In genomic region chr14:7853691-7854090, GRCm38 (mm10) we compare ENCODE assay signal across 8 mouse cellular contexts. TPM values are rescaled to one million over a fixed set of nuclear protein-coding genes. Genes with fewer than 3 reads are reported as not detected.
DNase-seq lines count a peak whose midpoint lies in the region; ATAC-seq lines count a peak whose summit lies in the region.

No protein-coding gene starts in this region.

- H3K4me2 ChIP-seq in liver, embryonic 11.5 days, result no peak overlapping the region
- no peak overlapping the region for H3K4me2 ChIP-seq in neural tube, embryonic 14.5 days (ENCODE audit: low read depth, low read length)

- H3K36me3 ChIP-seq in liver, embryonic 11.5 days (ENCODE audit: control insufficient read depth, insufficient read depth, low read length), result no peaks in the 10 kb centered on the region
- no peaks in the 10 kb centered on the region for H3K36me3 ChIP-seq in neural tube, embryonic 14.5 days (ENCODE audit: control insufficient read depth, insufficient read depth, low read length)

- ATAC-seq in liver, embryonic 11.5 days (replicated peaks; ENCODE audit: low FRiP score), result 0 out of 2 replicates have a peak, but pooled peaks have one; percentile 43
- ATAC-seq in neural tube, embryonic 14.5 days (ENCODE audit: low read depth), result peak; percentile 47

- no peaks in the 10 kb centered on the region for H3K27me3 ChIP-seq in liver, embryonic 11.5 days (replicated peaks; ENCODE audit: control insufficient read depth, insufficient read depth, low read length)
- no peaks in the 10 kb centered on the region for H3K27me3 ChIP-seq in neural tube, embryonic 14.5 days (ENCODE audit: control insufficient read depth, insufficient read depth, low read length)

- peaks cover 39% of the 10 kb centered on the region for H3K4me1 ChIP-seq in liver, embryonic 11.5 days (replicated peaks; ENCODE audit: control insufficient read depth, insufficient read depth, low read length)
- H3K4me1 ChIP-seq in neural tube, embryonic 14.5 days (ENCODE audit: control insufficient read depth, insufficient read depth, low read length), result peaks cover 9% of the 10 kb centered on the region

- 48% methylated on average over 11 of the region's 11 CpGs for WGBS in liver, embryonic 11.5 days
- 62% methylated on average over 11 of the region's 11 CpGs for WGBS in neural tube, embryonic 14.5 days

- no peak overlapping the region for H3K9ac ChIP-seq in liver, embryonic 11.5 days (ENCODE audit: low read depth, low read length)
- H3K9ac ChIP-seq in neural tube, embryonic 14.5 days (replicated peaks; ENCODE audit: low read depth, low read length), result no peak overlapping the region

- H3K4me3 ChIP-seq in liver, embryonic 11.5 days (ENCODE audit: low read depth, low read length), result no peak overlapping the region
- no peak overlapping the region for H3K4me3 ChIP-seq in neural tube, embryonic 14.5 days (ENCODE audit: low read depth, low read length)

- DNase-seq in layer of hippocampus, postnatal 14 days (ENCODE audit: low spot score in 2 of 2), result peak; percentile 15 to 52
- no peak for DNase-seq in layer of hippocampus, adult 8-10 months (ENCODE audit: low spot score in 2 of 2)
- DNase-seq in fibroblast of lung, adult 2 months (ENCODE audit: low read depth), result peak; percentile 78
- DNase-seq in heart, postnatal 4 days, result peak; percentile 60
- DNase-seq in liver, embryonic 11.5 days (ENCODE audit: low spot score), result no peak
- DNase-seq in B cell, adult 2 months, result no peak
- DNase-seq in right cerebral cortex, adult 2 months (ENCODE audit: low spot score in 2 of 2), result no peak

- no peak overlapping the region for H3K27ac ChIP-seq in liver, embryonic 11.5 days (ENCODE audit: low read depth, low read length)
- H3K27ac ChIP-seq in neural tube, embryonic 14.5 days (ENCODE audit: low read depth, low read length), result no peak overlapping the region

- no peaks in the 10 kb centered on the region for H3K9me3 ChIP-seq in liver, embryonic 11.5 days (ENCODE audit: control insufficient read depth, low read length)
- no peaks in the 10 kb centered on the region for H3K9me3 ChIP-seq in neural tube, embryonic 14.5 days (ENCODE audit: control insufficient read depth, low read length)

RNA-seq across cellular contexts. Expression of gene Flnb, which starts 35.9 kb away (rescaled TPM):
- 10 to 100 TPM; 35.7 to 78.7 TPM for total RNA-seq in layer of hippocampus, postnatal 14 days (2021)
- total RNA-seq in layer of hippocampus, adult 8-10 months (2022), result 10 to 100 TPM; 61.3 to 89.9 (median 77.8) TPM
- 10 to 100 TPM; 42.8 to 47.3 TPM for total RNA-seq in heart, postnatal 4 days (2021)
- polyA plus RNA-seq in liver, embryonic 11.5 days (2014; fragmentation: Nextera tagmentation; extraction: Ambion mirVana), result 13.3 and 14.2 TPM in 2 replicates
- polyA plus RNA-seq in neural tube, embryonic 14.5 days (2014; fragmentation: Nextera tagmentation; extraction: Ambion mirVana), result 7.0 and 9.0 TPM in 2 replicates

Comparison
In these comparisons a context has a peak if more than half of its experiments do, and no peak if none do; other contexts are left out.
1. DNase-seq: peak in layer of hippocampus, postnatal 14 days (2 of 2), fibroblast of lung, adult 2 months (single experiment) and heart, postnatal 4 days (single experiment); none in layer of hippocampus, adult 8-10 months (0 of 2), liver, embryonic 11.5 days (single experiment), B cell, adult 2 months (0 of 2) and right cerebral cortex, adult 2 months (0 of 2).